In the genomic region with DNA sequence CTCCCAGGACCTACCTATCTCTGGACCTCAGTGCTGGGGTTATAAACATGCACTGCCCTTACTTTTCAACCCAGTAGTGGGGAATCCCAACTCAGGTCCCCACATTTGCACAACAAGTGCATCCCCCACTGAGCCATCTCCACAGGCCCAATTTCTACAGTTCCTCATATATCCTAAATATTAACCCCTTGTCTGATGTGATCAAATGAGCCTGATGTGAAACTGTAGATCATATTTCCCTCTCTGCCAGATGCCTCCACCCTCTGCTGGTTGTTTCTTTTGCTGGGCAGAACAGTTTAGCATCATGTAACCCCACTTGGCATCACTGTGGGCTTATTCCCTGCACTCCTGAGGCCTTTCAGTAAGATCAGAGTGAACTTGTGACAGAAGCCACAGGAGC, we compare ENCODE assay signal across 16 mouse cellular contexts.
"Had no signal": no experiment of that assay in that cellular context is flagged by ENCODE, and none has a peak within 500 bp of the region (broad histone marks: within the 10 kb centered on the region; RNA-seq: fewer than 3 reads in every experiment).

No protein-coding gene starts in this region.

- H3K9me3 ChIP-seq: neural tube, embryonic 13.5 days; neural tube, embryonic 15.5 days; stomach, embryonic 15.5 days had no signal

- H3K36me3 ChIP-seq: neural tube, embryonic 13.5 days; neural tube, embryonic 15.5 days; stomach, embryonic 15.5 days had no signal

- DNase-seq: retina, postnatal 1 day; right cerebral cortex, adult 18-20 months; right cerebral cortex, postnatal 14 days; right cerebral cortex, postnatal 25 days; right cerebral cortex, postnatal 4 days; spleen, adult 18-20 months; thymus, adult 18-20 months; thymus, adult 2 months; thymus, postnatal 14 days; thymus, postnatal 25 days; thymus, postnatal 36 days; thymus, postnatal 4 days had no signal

- H3K4me1 ChIP-seq: neural tube, embryonic 15.5 days; stomach, embryonic 15.5 days had no signal

- H3K27ac ChIP-seq: neural tube, embryonic 13.5 days; neural tube, embryonic 15.5 days; stomach, embryonic 15.5 days; stomach, postnatal 0 days had no signal

- H3K4me3 ChIP-seq: neural tube, embryonic 13.5 days; neural tube, embryonic 15.5 days; stomach, embryonic 15.5 days had no signal

- H3K27me3 ChIP-seq: neural tube, embryonic 13.5 days; neural tube, embryonic 15.5 days; stomach, embryonic 15.5 days had no signal

- H3K4me2 ChIP-seq: neural tube, embryonic 13.5 days; neural tube, embryonic 15.5 days; stomach, embryonic 15.5 days had no signal

- H3K9ac ChIP-seq: neural tube, embryonic 13.5 days; neural tube, embryonic 15.5 days; stomach, embryonic 15.5 days had no signal
